Mouse (Mus musculus): ENCODE results near the gene Lgr4. TPM values are rescaled to one million over a fixed set of nuclear protein-coding genes. Genes with fewer than 3 reads are reported as not detected.
A peak's percentile ranks its signal among the peaks of the same experiment; 100 is the strongest.

Lgr4 gene
- polyA plus RNA-seq, 1 experiment from 2014 or later: 19.7 TPM

DNA sequence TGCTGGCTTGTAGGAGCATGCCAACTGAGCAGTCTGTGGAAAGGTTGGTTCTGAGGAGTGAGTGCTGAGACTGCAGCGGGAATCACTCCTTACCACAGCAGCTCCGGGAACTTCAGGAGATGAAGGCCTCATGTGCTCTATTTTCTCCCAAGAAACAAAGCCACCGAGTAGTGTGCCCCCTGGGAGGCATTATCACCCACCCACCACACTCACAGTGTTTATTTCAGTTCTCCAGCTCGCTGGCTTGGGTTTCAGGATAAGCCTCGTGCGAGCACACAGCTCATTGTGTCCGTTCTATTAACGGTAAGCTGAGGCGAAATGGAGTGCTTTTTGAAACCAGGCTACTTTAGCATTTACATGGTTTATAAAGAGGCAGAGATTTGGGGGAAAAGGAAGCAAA is 68.1 kb downstream of the Lgr4 start:
- Histone ChIP-seq H3K27me3 (ENCODE audit: control insufficient read depth, insufficient read depth, low read length) (no peaks in the 10 kb centered on the region), H3K36me3 (ENCODE audit: control insufficient read depth, insufficient read depth, low read length) (no peaks in the 10 kb centered on the region), H3K4me3 (ENCODE audit: low read depth, low read length) (no peak overlapping the region), H3K27ac (ENCODE audit: low read depth, low read length) (no peak overlapping the region), H3K9ac (ENCODE audit: low read length) (no peak overlapping the region), H3K4me1 (ENCODE audit: control insufficient read depth, insufficient read depth, low read length) (peaks cover 37% of the 10 kb centered on the region), H3K4me2 (ENCODE audit: low read depth) (no peak overlapping the region), H3K9me3 (ENCODE audit: control insufficient read depth, low read length) (no peaks in the 10 kb centered on the region)
- WGBS: 63% methylated on average over 9 of the region's 9 CpGs
- DNase-seq (ENCODE audit: low spot score): no peak
- no peak for ATAC-seq (ENCODE audit: insufficient read depth, low FRiP score, low TSS enrichment)

DNA sequence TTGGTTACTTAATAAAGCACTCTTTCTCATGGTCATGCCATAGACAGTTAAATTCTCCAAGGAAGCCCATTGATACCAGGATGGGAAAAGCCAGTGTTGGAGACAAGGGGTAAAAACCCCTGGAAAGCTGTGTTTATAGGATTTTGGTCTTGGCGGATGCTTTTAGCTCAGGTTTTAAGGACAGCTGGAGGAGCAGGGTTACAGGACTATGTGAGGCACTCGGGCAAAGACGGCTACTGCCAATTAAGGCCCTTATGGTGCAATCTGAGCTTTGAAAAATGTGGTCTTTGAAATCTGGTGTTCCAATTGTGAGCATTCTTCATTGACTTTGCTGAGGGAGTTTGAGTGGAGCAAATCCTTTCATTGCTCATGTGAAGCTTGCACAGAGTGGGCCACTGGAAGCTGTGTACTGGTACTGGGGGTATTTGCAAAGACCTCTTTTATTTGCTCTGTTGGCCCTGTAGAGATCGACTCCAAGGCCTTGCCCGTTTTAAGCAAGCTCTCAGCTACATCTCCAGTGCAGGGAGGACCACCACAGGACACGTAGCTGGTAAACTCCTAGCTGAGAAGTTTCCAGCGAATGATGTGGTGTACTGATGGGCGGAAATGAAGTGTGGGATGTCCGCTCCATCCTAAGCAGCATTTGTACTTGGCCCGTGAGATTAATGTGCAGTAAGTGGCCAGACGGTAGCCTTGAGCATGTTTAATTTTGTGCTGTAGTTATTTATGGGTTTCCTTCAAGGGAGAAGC is 68.8 kb downstream of the Lgr4 start:
- H3K27me3 ChIP-seq (ENCODE audit: control insufficient read depth, insufficient read depth, low read length): no peaks in the 10 kb centered on the region
- 69% methylated on average over 11 of the region's 11 CpGs for WGBS
- H3K36me3 ChIP-seq (ENCODE audit: control insufficient read depth, insufficient read depth, low read length): no peaks in the 10 kb centered on the region
- peaks cover 40% of the 10 kb centered on the region for H3K4me1 ChIP-seq (ENCODE audit: control insufficient read depth, insufficient read depth, low read length)
- H3K4me3 ChIP-seq (ENCODE audit: low read depth, low read length): no peak overlapping the region
- no peaks in the 10 kb centered on the region for H3K9me3 ChIP-seq (ENCODE audit: control insufficient read depth, low read length)
- H3K27ac ChIP-seq (ENCODE audit: low read depth, low read length): no peak overlapping the region
- no peak for DNase-seq (ENCODE audit: low spot score)
- ATAC-seq (ENCODE audit: insufficient read depth, low FRiP score, low TSS enrichment): no peak
- no peak overlapping the region for H3K9ac ChIP-seq (ENCODE audit: low read length)
- H3K4me2 ChIP-seq (ENCODE audit: low read depth): no peak overlapping the region

DNA sequence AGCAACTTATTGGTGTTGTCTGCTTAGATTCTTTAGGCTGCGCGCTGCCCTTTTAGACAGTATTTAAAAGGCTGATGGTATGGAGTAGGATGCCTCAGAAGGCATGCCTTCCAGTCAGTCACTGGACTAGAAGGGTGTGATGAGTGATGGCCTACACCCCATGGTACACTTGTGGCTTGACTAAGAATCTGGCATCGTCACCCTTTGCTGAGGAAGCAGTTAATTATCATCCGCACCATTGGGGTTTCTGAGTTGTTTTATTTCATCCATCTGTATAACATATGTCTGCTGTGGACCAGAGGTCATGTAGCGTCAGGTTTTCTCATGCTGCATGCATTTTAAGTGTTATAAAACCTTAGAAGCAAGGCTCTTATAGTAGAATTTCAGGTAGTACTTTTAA is 70.5 kb downstream of the Lgr4 start:
- Histone ChIP-seq H3K4me1 (ENCODE audit: control insufficient read depth, insufficient read depth, low read length) (peaks cover 45% of the 10 kb centered on the region), H3K27ac (ENCODE audit: low read depth, low read length) (0 out of 2 replicates have a peak overlapping the region, but pooled peaks have one; percentile 1), H3K4me2 (ENCODE audit: low read depth) (no peak overlapping the region), H3K27me3 (ENCODE audit: control insufficient read depth, insufficient read depth, low read length) (no peaks in the 10 kb centered on the region), H3K9me3 (ENCODE audit: control insufficient read depth, low read length) (no peaks in the 10 kb centered on the region), H3K36me3 (ENCODE audit: control insufficient read depth, insufficient read depth, low read length) (no peaks in the 10 kb centered on the region), H3K9ac (ENCODE audit: low read length) (no peak overlapping the region), H3K4me3 (ENCODE audit: low read depth, low read length) (no peak overlapping the region)
- DNase-seq (ENCODE audit: low spot score) (no peak), ATAC-seq (ENCODE audit: insufficient read depth, low FRiP score, low TSS enrichment) (peak; percentile 21; the same call in 1 of the 2 replicates)
- WGBS: 52% methylated on average over 5 of the region's 5 CpGs

DNA sequence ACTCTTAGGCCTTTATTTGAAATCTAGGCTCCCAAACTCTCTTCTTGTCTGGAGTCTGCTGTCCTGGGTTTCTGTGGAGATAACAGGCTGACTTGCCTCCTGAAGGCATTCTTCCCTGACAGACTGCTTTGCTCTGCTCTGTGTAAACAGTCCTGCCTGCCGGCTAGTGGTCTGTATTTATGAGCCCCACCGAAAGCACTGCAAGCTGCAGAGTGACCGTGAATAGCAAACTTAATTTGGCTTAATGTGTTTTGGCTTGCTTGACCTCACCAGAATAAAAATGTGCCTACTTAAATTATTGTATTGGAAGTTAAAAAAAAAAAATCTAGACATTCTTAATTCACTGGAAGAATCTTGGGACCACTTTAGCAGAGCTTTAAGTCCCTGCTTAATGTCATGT is 71.7 kb downstream of the Lgr4 start:
- Histone ChIP-seq H3K27me3 (ENCODE audit: control insufficient read depth, insufficient read depth, low read length) (no peaks in the 10 kb centered on the region), H3K27ac (ENCODE audit: low read depth, low read length) (peak overlapping the region; percentile 80; the same call in 1 of the 2 replicates), H3K4me3 (ENCODE audit: low read depth, low read length) (no peak overlapping the region), H3K9me3 (ENCODE audit: control insufficient read depth, low read length) (no peaks in the 10 kb centered on the region), H3K4me1 (ENCODE audit: control insufficient read depth, insufficient read depth, low read length) (peaks cover 47% of the 10 kb centered on the region), H3K36me3 (ENCODE audit: control insufficient read depth, insufficient read depth, low read length) (no peaks in the 10 kb centered on the region), H3K4me2 (ENCODE audit: low read depth) (no peak overlapping the region; the same call in 1 of the 2 replicates), H3K9ac (ENCODE audit: low read length) (no peak overlapping the region)
- WGBS: under 1% methylated on average over 3 of the region's 3 CpGs
- DNase-seq (ENCODE audit: low spot score) (peak; percentile 59), ATAC-seq (ENCODE audit: insufficient read depth, low FRiP score, low TSS enrichment) (peak; percentile 83)

DNA sequence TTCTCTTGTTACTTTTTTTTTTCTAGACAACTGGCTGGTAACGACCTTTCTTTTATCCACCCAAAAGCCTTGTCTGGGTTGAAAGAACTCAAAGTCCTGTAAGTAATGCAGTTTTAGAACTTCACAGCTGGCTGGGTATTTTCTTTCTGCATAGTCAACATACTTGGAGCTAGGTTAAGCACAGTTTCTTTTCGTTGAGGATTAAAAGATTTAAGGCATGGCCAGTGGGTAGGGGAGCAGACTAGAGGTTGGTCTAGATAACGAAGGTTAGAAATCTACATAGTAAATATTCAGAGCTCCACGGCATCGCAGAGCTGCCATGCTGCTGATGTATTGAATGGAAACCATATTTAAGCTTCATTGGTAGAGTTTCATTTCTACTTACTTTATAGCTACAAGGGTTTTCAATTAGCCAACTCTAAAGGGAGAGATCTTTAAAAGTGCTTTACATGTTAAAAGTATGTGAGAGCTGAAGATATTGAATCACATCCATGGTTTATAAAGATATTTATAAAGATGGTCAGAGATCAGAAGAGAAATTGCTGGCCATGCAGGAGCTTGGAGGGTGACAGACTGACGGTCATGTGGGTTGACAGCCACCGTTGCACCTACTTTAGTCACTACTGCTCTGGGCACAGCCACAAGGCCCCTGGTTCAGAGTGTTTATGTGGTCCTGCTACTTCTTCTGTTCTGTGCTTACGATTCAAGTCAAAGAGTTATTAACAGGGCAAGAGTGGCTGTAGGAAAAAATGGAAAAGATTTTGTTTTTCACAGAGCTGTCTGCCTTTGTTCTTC is 72.4 kb downstream of the Lgr4 start:
- DNase-seq (ENCODE audit: low spot score) (no peak), ATAC-seq (ENCODE audit: insufficient read depth, low FRiP score, low TSS enrichment) (peak; percentile 40; the same call in 1 of the 2 replicates)
- Histone ChIP-seq H3K27me3 (ENCODE audit: control insufficient read depth, insufficient read depth, low read length) (no peaks in the 10 kb centered on the region), H3K4me2 (ENCODE audit: low read depth) (peak overlapping the region; percentile 3; the same call in 1 of the 2 replicates), H3K9ac (ENCODE audit: low read length) (no peak overlapping the region), H3K27ac (ENCODE audit: low read depth, low read length) (peak overlapping the region; percentile 80), H3K4me3 (ENCODE audit: low read depth, low read length) (no peak overlapping the region), H3K36me3 (ENCODE audit: control insufficient read depth, insufficient read depth, low read length) (no peaks in the 10 kb centered on the region), H3K4me1 (ENCODE audit: control insufficient read depth, insufficient read depth, low read length) (peaks cover 51% of the 10 kb centered on the region), H3K9me3 (ENCODE audit: control insufficient read depth, low read length) (no peaks in the 10 kb centered on the region)
- WGBS: 35% methylated on average over 8 of the region's 8 CpGs

DNA sequence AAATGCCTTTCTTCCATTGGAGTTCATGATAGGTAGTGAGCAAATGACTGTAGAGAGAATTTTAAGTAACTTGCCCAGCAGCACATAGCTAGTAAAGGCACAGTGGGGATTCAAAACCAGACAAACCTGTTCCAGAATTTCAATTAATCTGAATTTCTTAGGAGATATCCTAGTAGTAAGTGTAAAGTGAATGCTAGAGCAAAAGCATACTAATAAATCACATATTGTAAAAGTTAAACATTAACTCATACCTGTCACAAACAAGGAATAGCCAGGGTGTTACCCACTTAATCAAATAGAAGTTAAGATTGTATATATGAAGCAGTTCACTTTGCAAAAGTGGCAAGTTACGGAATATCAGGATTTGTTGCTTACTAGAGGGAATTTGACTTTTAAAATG is 74.3 kb downstream of the Lgr4 start:
- Histone ChIP-seq H3K9ac (ENCODE audit: low read length) (no peak overlapping the region), H3K4me1 (ENCODE audit: control insufficient read depth, insufficient read depth, low read length) (peaks cover 44% of the 10 kb centered on the region), H3K9me3 (ENCODE audit: control insufficient read depth, low read length) (no peaks in the 10 kb centered on the region), H3K36me3 (ENCODE audit: control insufficient read depth, insufficient read depth, low read length) (no peaks in the 10 kb centered on the region; the same call in 1 of the 2 replicates), H3K4me2 (ENCODE audit: low read depth) (no peak overlapping the region), H3K4me3 (ENCODE audit: low read depth, low read length) (no peak overlapping the region), H3K27ac (ENCODE audit: low read depth, low read length) (no peak overlapping the region), H3K27me3 (ENCODE audit: control insufficient read depth, insufficient read depth, low read length) (no peaks in the 10 kb centered on the region)
- DNase-seq (ENCODE audit: low spot score) (no peak), ATAC-seq (ENCODE audit: insufficient read depth, low FRiP score, low TSS enrichment) (no peak)
- 70% methylated on average over 1 of the region's 1 CpGs for WGBS

DNA sequence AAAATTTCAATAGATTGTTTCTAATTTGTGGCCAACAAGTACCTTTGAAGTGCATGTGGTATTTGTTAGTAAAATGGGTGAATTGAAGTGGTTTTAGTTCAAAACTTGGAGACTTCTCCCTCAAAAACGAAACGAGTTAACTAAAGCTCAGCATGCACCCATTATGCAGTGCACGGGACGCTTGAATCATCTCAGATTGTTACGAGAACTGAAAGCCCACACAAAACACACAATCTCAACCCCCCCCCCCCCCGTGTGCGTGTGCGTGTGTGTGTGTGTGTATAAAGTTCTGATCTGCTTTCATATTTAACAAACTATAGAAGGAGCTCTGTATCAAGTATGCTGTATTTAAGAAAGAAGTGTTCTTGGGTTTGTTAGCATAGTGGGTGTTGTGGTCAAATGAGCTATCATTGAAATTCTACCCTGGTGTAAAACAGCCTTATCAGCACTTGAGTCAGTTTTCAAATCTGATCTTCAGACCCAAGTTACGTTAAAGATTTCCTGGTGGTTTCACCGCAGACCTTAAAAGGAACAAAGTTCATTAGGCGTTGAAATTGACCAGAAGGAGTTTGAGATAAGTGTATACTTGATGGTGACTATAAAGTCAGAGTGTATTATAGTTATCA is 75.1 kb downstream of the Lgr4 start:
- peaks cover 37% of the 10 kb centered on the region for H3K4me1 ChIP-seq (ENCODE audit: control insufficient read depth, insufficient read depth, low read length)
- H3K4me2 ChIP-seq (ENCODE audit: low read depth): no peak overlapping the region
- DNase-seq (ENCODE audit: low spot score): no peak
- H3K36me3 ChIP-seq (ENCODE audit: control insufficient read depth, insufficient read depth, low read length): no peaks in the 10 kb centered on the region; the same call in 1 of the 2 replicates
- H3K4me3 ChIP-seq (ENCODE audit: low read depth, low read length): no peak overlapping the region
- H3K9ac ChIP-seq (ENCODE audit: low read length): no peak overlapping the region
- H3K27me3 ChIP-seq (ENCODE audit: control insufficient read depth, insufficient read depth, low read length): no peaks in the 10 kb centered on the region
- WGBS: 55% methylated on average over 11 of the region's 11 CpGs
- no peak for ATAC-seq (ENCODE audit: insufficient read depth, low FRiP score, low TSS enrichment)
- no peaks in the 10 kb centered on the region for H3K9me3 ChIP-seq (ENCODE audit: control insufficient read depth, low read length)
- no peak overlapping the region for H3K27ac ChIP-seq (ENCODE audit: low read depth, low read length)

DNA sequence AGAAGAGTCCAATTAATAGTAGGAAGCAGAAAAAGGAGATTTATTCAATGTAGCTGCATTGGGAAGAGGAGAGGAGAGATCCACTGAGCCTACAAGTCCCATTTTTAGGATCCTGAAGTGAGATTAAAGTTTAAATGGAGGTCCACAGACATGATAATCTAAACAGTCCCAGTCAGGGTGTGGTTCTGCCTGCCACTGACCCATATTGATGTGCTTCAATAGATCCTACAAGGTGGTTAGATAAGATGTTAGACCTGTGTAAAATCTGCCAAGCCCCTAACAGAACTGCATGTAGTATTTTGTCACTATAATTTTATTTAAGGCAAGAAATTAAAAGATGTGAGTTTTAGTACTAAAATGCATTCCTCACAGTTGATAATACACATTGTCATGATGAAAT is 76.0 kb downstream of the Lgr4 start:
- Histone ChIP-seq H3K36me3 (ENCODE audit: control insufficient read depth, insufficient read depth, low read length) (no peaks in the 10 kb centered on the region; the same call in 1 of the 2 replicates), H3K9me3 (ENCODE audit: control insufficient read depth, low read length) (no peaks in the 10 kb centered on the region), H3K27ac (ENCODE audit: low read depth, low read length) (no peak overlapping the region), H3K4me1 (ENCODE audit: control insufficient read depth, insufficient read depth, low read length) (peaks cover 33% of the 10 kb centered on the region), H3K4me2 (ENCODE audit: low read depth) (no peak overlapping the region), H3K27me3 (ENCODE audit: control insufficient read depth, insufficient read depth, low read length) (no peaks in the 10 kb centered on the region), H3K9ac (ENCODE audit: low read length) (no peak overlapping the region), H3K4me3 (ENCODE audit: low read depth, low read length) (no peak overlapping the region)
- no peak for ATAC-seq (ENCODE audit: insufficient read depth, low FRiP score, low TSS enrichment)
- no peak for DNase-seq (ENCODE audit: low spot score)

Measured in neural tube, embryonic 11.5 days (tissue).